Mouse (Mus musculus): Measurements from ENCODE around the gene Syt1. TPM values are rescaled to one million over a fixed set of nuclear protein-coding genes. Genes with fewer than 3 reads are reported as not detected.

Gene Syt1
- total RNA-seq, 2 experiments from 2014 or later = not detected

DNA sequence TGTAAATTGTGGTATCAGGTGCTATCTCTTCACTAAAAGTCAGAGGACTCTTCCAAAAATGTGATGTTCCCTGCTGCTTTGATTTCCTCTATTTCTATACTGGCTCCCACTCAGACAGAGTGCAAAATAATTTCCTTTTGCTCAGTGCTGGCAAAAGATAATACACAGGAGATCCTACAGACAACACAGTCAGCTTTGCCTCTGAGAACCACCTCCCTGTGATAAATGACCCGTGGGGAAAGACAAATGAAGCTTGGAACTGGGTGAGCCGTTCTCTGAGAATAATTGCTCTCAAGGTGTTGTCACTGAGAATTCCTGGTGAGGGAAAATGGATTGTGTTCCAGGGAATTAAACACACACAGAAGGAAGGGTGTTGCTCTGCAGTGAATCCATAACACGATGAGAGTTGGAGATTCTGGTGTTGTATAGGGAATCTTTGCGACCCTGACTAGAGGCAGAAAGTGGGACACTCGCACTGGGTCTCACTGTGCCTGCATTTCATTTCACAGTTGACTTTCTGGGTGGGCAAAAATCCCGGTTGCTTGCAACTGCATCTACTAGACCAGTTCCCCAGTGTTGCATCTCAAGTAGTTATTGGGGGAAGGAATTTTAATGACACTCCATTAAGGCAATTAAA is 540.3 kb downstream of the Syt1 start:
- ATAC-seq (replicated peaks; ENCODE audit: low FRiP score, poor library complexity, severe bottlenecking) = no peak

DNA sequence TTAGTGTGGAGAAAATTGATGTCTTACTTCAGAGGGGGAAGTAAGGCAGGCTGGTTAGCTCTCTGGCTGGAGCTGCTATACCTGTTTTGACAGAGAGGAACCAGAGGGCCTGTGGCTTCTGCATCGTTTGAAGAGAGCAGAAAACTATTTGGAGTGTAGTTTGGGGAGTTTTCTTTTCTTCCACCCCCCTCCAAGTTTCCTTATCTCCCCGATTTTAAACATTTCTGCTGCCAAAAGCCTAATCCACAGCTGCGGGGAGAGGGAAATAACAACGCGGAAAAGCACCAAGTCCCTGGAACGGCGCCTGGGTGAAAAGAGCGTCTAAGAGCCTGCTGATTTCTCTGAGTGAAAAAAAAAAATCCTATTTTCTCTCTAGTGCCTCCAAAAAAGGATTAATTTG is 544.2 kb downstream of the Syt1 start:
- ATAC-seq (replicated peaks; ENCODE audit: low FRiP score, poor library complexity, severe bottlenecking) = no peak

DNA sequence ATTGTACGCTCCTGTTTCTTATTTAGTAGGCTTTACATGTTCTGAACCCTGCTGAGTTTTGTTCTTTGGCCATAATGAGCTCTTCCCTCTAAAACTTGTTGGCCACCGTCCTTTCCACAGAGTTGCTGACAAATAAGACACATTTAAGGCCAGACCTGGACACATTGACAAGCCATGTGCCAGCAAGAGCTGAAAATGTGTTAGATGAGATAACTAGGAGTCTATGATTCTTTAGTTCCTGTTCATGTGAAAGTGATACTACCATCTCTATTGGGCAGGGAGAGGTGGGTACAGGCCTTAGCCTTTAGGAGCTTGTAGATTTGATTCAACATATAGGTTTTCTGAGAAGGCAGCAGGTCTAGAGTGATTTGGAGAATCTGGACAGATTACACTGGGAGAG is 548.9 kb downstream of the Syt1 start:
- ATAC-seq (replicated peaks; ENCODE audit: low FRiP score, poor library complexity, severe bottlenecking) = no peak

DNA sequence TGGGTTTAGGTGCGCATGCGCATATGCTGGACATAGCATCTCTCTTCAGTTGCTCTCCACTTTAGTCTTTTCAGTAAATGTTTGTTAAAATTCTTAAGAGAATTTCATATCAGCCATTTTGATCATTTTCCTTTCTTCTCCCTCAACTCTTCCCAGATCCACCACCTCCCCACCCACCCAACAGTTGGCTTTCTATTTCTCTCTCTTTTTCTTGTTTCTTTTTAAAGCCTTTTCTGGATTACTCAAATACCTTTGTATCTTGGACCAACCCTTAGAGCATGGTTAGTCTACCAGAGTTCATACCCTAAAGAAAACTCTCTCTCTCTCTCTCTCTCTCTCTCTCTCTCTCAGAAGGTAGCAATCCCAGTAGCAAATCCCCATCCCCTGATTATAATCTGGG is 553.7 kb downstream of the Syt1 start:
- ATAC-seq (replicated peaks; ENCODE audit: low FRiP score, poor library complexity, severe bottlenecking) = no peak

DNA sequence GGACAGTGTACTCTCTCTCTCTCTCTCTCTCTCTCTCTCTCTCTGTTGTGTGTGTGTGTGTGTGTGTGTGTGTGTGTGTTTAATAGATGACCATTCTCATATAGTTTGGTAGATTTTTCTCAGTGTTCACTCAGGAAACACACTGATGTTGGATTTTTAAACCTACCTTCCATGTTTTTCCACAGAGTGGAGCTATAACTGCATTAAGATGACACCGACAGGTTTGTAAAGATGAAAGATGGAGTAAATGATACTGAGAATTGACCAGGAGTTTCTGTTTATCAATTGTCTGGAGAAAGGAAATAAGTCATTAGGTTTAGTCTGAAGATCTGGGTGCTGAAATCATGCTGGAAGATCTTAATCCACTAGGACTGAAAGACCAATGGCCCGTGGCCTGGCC is 554.9 kb downstream of the Syt1 start:
- no peak for ATAC-seq (replicated peaks; ENCODE audit: low FRiP score, poor library complexity, severe bottlenecking)

DNA sequence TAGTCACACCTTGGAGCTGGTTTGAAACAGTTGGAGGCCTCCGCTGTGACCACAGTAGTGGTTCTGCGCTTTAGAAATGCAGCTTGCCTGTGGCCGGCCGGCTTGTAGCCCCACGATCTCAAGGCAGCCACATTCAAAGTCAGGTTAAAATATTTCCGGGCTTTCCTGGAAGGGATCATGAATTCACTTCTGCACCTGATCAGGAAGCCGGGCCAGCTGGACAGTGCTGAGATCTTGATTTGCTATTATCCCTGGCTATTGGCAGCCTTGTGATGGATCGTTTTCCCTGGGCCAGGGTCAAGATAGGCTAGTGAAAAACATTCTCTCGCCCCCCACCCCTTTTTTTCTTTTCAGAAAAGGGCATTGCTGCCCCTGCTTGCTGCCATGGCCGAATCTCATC is 555.6 kb downstream of the Syt1 start:
- ATAC-seq (replicated peaks; ENCODE audit: low FRiP score, poor library complexity, severe bottlenecking) = no peak

DNA sequence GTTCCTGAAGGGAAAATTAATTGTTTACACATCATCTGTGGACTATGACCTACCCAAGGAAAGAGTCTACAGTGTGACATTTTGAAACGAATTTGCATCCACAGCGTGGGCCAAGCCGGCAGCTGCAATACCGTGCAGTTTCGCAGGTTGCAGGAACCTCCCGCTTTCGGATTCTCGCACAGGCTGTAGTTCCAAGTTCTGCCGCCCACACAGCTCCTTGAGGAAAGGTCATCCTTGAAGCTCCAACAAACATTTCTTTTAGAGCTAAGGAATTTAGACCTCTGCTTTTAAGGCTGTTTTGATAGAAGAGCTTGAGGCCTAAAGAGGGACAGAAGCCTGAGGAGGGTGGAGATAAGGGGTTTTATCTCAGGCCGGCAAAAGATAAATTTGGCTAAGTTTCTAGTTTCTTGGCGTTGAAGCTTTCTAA is 556.1 kb downstream of the Syt1 start:
- ATAC-seq (replicated peaks; ENCODE audit: low FRiP score, poor library complexity, severe bottlenecking) = no peak

DNA sequence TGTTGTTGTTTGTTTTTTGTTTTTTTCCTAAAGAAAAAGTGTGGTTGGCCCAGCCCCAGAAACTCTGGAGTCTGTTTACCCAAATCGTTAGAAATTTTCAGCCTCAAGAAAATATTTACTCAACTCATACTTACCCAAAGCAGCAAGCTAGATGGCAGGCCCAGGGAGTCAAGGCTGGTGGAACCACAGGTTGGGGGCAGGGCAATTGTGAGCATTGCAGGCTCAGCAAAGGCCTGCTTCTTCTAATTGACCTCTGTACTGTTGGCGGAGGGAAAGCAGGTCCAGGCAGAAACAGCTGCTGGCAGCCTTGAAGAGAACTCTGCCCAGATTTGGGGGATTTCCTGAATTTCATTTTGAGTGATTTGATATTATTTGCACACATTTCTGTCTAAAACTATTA is 557.2 kb downstream of the Syt1 start:
- ATAC-seq (replicated peaks; ENCODE audit: low FRiP score, poor library complexity, severe bottlenecking) = no peak

DNA sequence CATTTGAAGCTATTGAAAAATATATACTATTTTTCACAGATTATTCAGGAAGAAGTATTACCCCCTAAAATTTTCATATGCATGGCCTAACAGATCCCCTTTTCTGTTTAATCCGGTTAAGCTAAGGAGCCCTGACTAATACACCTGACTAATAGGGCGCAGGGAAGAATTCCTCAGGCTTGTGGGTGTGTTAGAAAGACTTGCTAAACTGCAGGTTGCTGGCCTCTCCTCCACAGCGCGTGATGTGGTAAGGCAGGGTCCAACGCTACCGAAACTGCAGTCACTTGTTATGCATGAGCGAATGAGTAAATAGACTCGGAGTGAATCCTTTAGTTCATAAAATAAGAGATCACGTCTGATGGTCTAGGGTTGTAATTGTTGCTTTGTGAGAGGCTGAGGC is 558.4 kb downstream of the Syt1 start:
- ATAC-seq (replicated peaks; ENCODE audit: low FRiP score, poor library complexity, severe bottlenecking) = no peak

DNA sequence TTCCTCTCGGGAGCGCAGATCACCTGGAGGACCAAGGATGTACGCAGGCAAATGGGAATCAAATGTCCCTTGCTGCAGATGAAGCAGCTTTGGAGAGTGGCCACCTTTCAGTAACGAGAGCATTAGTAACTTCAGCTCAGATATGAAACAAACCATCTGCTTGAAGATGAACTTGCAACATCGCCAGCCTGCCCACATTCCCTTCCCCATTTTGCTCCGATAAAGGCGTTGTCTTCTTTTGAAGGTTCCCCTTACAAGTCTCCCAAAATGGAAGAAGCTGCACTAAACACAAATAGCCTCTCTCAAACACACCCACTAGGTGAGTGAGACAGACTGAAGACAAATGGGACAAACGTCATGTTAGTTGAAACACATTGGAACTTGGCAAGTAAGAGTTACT is 559.3 kb downstream of the Syt1 start:
- ATAC-seq (replicated peaks; ENCODE audit: low FRiP score, poor library complexity, severe bottlenecking) = no peak

DNA sequence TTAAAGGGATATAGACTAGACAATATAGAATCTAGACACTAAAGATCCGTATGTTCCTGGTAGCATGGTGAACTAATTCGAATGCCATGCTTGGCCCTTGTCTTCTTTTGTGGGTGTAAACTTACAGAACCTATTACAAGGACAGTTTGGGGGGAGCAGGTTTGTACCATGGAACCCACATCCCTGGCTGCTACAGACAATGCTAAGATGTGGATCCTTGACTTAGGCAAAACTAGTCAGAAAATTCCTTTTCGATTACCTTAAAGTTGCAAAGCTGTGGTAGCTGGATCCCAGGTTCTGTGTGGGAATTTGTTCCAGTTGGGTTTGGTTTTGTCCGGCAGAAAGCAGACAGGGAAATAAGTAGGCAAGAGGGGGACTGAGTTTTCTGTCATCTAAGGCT is 560.4 kb downstream of the Syt1 start:
- no peak for ATAC-seq (replicated peaks; ENCODE audit: low FRiP score, poor library complexity, severe bottlenecking)

DNA sequence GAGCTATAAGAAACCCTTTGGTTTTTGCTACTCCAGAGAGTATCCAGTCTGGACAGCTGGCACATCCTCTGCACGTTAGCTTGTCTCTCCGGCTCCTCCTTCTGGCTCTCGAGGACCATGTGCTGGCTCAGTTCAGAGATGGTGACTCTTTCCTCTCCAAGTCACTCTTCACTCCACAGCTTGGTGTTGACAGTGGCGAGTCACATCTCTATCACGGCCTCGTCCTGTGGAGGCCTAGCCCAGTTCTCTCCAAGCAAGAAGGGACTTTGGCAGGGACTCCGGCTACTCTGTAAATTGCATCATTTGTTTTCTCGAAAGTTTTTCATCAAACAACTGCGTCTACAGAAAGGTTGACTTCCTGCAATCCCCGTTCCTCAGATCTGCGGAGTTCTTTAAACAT is 562.4 kb downstream of the Syt1 start:
- ATAC-seq (replicated peaks; ENCODE audit: low FRiP score, poor library complexity, severe bottlenecking) = no peak

Data from erythroblast, adult 5-6 weeks (primary cell).